Mouse (Mus musculus) heart, embryonic 11.5 days (tissue): Measurements from ENCODE around the gene Bcl10. TPM values are rescaled to one million over a fixed set of nuclear protein-coding genes. Genes with fewer than 3 reads are reported as not detected.
A peak's percentile ranks its signal among the peaks of the same experiment; 100 is the strongest.

Experiments
- ATAC-seq: fragments of 200-750 bp; cut with Nextera tagmentation; replicated peaks from 2 replicates; pipeline ENCODE4 v1.8.0; 2017; ENCODE audit warnings: moderate library complexity; ENCODE audit not compliant: insufficient number of reproducible peaks, low FRiP score, low TSS enrichment
- H3K27ac ChIP-seq: fragments of 300-500 bp; sonication (generic); 2 replicates; pipeline ENCODE4 v1.5.1; 2014; ENCODE audit warnings: mild to moderate bottlenecking, low read depth, low read length
- H3K27me3 ChIP-seq: fragments of 300-500 bp; sonication (generic); 2 replicates; pipeline ENCODE4 v1.6.1; 2014; ENCODE audit warnings: mild to moderate bottlenecking, low read length, mixed read lengths; ENCODE audit not compliant: control insufficient read depth, insufficient read depth
- H3K36me3 ChIP-seq: fragments of 300-500 bp; sonication (generic); 2 replicates; pipeline ENCODE4 v1.6.1; 2014; ENCODE audit warnings: mild to moderate bottlenecking, low read length, moderate library complexity, mixed read lengths; ENCODE audit not compliant: control insufficient read depth, insufficient read depth
- H3K4me1 ChIP-seq: fragments of 300-500 bp; sonication (generic); 2 replicates; pipeline ENCODE4 v1.6.1; 2014; ENCODE audit warnings: low read length; ENCODE audit not compliant: control insufficient read depth, insufficient read depth
- H3K4me2 ChIP-seq: fragments of 300-500 bp; sonication (generic); 2 replicates; pipeline ENCODE4 v1.6.1; 2014; ENCODE audit warnings: mild to moderate bottlenecking, moderate library complexity
- H3K4me3 ChIP-seq: fragments of 300-500 bp; sonication (generic); 2 replicates; pipeline ENCODE4 v1.5.1; 2014; ENCODE audit warnings: low read depth, low read length
- H3K9ac ChIP-seq: fragments of 300-500 bp; sonication (generic); 2 replicates; pipeline ENCODE4 v1.6.1; 2014; ENCODE audit warnings: mild to moderate bottlenecking, low read depth, low read length, moderate library complexity
- H3K9me3 ChIP-seq: fragments of 300-500 bp; sonication (generic); replicated peaks from 2 replicates; pipeline ENCODE4 v1.6.1; 2016; ENCODE audit warnings: low read length; ENCODE audit not compliant: control insufficient read depth
- WGBS: fragments of 180-500 bp; shearing (Covaris S2); extraction: QIAGEN DNeasy Blood & Tissue Kit; methylation state at CpG from one replicate; pipeline ENCODE4 v1.1.7; 2014; ENCODE audit not compliant: insufficient replicate concordance; 5-methylcytosine and 5-hydroxymethylcytosine counted together
- polyA plus RNA-seq: library from polyadenylated mRNA; unstranded; fragments of >200 nt; fragmentation: Nextera tagmentation; extraction: Ambion mirVana; gene quantifications from 2 replicates; pipeline ENCODE4 v1.2.1, GENCODE M21; 2014

Bcl10 gene
- polyA plus RNA-seq, 1 experiment from 2014 or later: 45.9 TPM

DNA sequence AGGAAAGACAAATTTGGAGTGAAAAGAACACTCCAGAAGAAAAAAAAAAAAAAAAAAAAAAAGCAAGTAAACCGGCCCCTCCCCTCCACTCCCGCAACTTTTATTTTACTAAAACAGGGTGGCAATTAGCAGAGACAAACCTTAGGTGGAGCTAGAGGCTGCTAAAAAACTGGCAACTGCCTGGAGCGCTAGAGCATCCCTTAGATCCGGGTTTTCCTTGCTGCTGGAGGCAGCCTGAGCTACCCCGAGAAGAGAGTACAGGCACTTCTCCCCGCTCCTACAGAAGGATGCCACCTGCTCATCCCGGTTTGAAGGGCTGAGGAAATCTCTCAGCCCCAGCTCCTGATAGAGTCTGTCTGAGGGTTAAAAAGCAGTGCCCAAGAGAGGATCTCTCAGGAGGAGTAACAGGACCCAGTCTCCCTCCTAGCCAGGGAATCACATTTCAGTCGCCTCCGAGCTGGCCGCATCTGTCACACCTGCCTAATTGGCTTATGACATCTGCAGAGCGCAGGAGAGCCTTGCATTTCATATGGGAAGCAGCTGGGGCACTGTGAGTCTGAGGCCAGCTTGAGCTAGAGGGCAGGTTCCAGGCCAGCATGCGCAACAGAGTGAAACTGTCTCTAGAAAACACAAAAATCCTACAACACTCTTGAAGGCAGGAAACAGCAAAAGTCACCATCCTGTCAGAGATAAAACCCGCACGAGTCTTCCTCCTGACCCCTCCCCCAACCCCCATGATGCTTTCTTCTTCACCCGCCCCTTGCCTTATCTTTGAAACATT is 27.6 kb downstream of the Bcl10 start:
- Histone ChIP-seq H3K4me2 (peak overlapping the region; percentile 62), H3K9me3 (no peaks in the 10 kb centered on the region), H3K36me3 (no peaks in the 10 kb centered on the region; the same call in 1 of the 2 replicates), H3K27ac (peak overlapping the region; percentile 29; the same call in 1 of the 2 replicates), H3K9ac (0 out of 2 replicates have a peak overlapping the region, but pooled peaks have one; percentile 43), H3K27me3 (no peaks in the 10 kb centered on the region), H3K4me3 (peak overlapping the region; percentile 19), H3K4me1 (peaks cover 26% of the 10 kb centered on the region)
- ATAC-seq: peak; percentile 53
- 6% methylated on average over 15 of the region's 15 CpGs for WGBS

DNA sequence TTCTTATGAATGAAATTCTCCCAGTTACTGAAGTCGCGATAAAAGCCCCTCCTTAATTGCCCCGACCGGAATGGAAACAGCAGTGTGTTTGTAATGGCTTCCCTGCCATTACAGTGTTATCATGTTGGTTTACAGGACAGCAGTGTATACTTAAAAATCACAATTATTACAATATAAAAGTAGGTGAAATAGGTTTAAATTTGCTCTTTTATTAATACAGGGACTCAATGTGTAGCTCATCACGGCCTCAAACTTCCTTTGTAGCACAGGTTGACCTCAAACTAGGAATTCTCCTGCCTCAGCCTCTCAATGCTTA is 28.2 kb downstream of the Bcl10 start:
- Histone ChIP-seq H3K4me3 (no peak overlapping the region), H3K27me3 (no peaks in the 10 kb centered on the region), H3K36me3 (no peaks in the 10 kb centered on the region), H3K4me2 (peak overlapping the region; percentile 62), H3K9ac (no peak overlapping the region), H3K9me3 (no peaks in the 10 kb centered on the region), H3K27ac (peak overlapping the region; percentile 29; the same call in 1 of the 2 replicates), H3K4me1 (peaks cover 26% of the 10 kb centered on the region)
- 33% methylated on average over 5 of the region's 5 CpGs for WGBS
- no peak for ATAC-seq

DNA sequence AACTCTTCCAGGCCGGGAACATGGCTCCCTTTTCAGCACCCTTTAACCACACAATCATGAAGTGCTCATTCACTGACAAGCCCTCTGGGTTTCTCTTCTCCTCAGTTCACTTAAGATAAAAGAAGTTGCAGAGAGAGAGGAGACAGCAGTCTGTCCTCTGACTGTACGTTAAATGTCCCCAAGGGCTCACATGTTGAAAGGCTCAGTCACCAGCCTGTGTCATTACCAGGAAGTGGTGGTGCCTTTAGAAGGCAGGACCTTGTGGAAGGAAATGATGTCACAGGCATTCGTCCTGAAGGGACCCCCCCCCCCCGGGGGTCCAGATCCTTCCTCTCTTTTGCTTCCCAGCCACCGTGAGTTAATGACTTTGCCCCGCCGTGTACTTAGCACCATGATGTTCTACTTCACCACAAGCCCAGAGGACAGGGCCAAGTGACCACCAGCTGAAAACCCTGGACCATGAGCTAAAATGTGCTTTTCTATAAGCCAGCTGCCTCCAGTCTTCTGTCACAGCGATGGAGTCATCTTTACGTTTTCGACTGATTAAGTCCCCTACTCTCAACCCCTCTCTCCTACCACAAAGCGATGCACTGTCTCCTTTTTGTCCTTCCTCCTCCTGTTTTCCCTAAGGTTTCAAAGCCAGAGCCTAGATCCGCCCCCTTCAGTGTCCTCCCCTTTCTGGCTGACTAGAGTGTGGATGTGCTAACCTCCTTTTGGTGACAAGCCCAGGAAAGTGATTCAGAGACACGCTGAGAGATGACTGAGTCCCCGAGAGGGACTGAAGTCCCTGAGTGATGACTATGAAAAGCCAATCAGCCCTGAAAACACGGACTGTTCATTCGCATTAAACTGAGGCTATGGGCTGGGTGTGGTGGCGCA is 28.9 kb downstream of the Bcl10 start:
- H3K9me3 ChIP-seq: no peaks in the 10 kb centered on the region
- peaks cover 22% of the 10 kb centered on the region for H3K4me1 ChIP-seq
- no peaks in the 10 kb centered on the region for H3K36me3 ChIP-seq
- H3K27ac ChIP-seq: 0 out of 2 replicates have a peak overlapping the region, but pooled peaks have one; percentile 29
- no peak overlapping the region for H3K9ac ChIP-seq
- no peak for ATAC-seq
- no peaks in the 10 kb centered on the region for H3K27me3 ChIP-seq
- no peak overlapping the region; the same call in 1 of the 2 replicates for H3K4me2 ChIP-seq
- H3K4me3 ChIP-seq: no peak overlapping the region
- WGBS: 45% methylated on average over 17 of the region's 17 CpGs

DNA sequence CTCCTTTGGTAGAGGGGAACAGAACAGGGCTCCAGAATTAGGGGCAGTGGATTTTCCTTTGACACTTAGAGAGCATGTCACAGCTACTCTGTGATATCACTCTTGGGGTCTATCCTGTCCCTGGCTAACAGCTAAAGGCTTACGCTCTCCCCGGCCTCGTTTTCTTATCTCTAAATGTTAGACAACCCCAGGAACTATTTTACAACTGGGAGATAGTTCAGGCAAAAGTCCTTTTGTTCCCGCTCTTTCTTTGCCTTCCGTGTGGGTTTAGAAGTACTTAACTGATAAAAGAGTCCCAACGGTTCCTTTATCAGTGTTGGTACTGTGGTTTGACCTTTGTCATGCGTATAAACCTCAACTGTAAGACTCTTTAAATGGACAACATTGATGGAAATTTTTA is 30.3 kb downstream of the Bcl10 start:
- 0 out of 2 replicates have a peak overlapping the region, but pooled peaks have one; percentile 22 for H3K9ac ChIP-seq
- H3K27me3 ChIP-seq: no peaks in the 10 kb centered on the region
- H3K4me3 ChIP-seq: no peak overlapping the region
- no peak for ATAC-seq
- no peaks in the 10 kb centered on the region for H3K36me3 ChIP-seq
- peaks cover 20% of the 10 kb centered on the region for H3K4me1 ChIP-seq
- WGBS: 16% methylated on average over 7 of the region's 7 CpGs
- no peak overlapping the region; the same call in 1 of the 2 replicates for H3K4me2 ChIP-seq
- no peak overlapping the region for H3K27ac ChIP-seq
- no peaks in the 10 kb centered on the region for H3K9me3 ChIP-seq

DNA sequence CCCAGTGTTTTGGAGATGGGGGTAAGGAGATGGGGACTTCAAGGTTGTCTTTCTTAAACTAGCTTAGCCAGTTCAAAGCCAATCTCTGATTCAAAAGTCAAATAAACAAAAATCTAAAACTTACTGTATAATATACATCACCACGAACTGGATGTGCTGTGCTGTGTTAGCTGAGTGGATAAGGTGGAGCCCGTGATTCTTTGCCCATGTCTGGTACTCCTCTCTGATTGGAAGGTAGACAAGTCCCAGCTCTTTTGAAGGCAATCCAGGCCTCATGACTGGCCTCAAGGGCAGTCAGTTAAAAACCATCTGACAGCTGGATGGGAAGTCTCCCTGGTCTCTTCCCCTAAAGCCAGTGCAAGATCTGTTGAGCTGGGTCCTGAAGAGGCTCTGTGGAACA is 30.8 kb downstream of the Bcl10 start:
- 83% methylated on average over 2 of the region's 2 CpGs for WGBS

DNA sequence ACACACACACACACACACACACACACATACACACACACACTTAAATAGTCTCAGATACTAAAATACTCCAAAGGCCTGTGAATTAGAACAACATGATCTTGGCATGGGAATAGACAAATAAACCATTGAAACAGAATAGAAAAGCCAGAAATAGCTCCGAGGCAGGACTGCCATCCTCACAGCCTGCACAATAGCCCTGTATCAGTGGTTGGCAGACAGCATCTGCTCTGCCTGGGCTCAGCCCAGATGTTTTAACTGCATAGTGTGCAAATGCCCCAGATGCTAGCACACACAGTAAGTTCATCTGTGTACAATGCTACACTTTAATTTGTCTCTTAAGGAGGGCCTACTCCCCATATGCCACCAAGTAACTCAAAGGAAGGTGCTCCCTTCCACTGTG is 37.2 kb downstream of the Bcl10 start:
- H3K9ac ChIP-seq: no peak overlapping the region
- H3K36me3 ChIP-seq: no peaks in the 10 kb centered on the region
- H3K27me3 ChIP-seq: no peaks in the 10 kb centered on the region
- no peaks in the 10 kb centered on the region for H3K9me3 ChIP-seq
- no peak overlapping the region for H3K4me2 ChIP-seq
- no peak overlapping the region for H3K4me3 ChIP-seq
- no peak overlapping the region for H3K27ac ChIP-seq
- 41% methylated on average over 1 of the region's 1 CpGs for WGBS
- no peak for ATAC-seq
- H3K4me1 ChIP-seq: peaks cover 17% of the 10 kb centered on the region

More for the DNA sequence above, 30.8 kb downstream of the Bcl10 start:
- Histone ChIP-seq H3K4me3 (no peak overlapping the region), H3K9ac (no peak overlapping the region), H3K4me1 (peaks cover 20% of the 10 kb centered on the region), H3K27ac (no peak overlapping the region), H3K27me3 (no peaks in the 10 kb centered on the region), H3K4me2 (no peak overlapping the region), H3K36me3 (no peaks in the 10 kb centered on the region), H3K9me3 (no peaks in the 10 kb centered on the region)
- no peak for ATAC-seq

DNA sequence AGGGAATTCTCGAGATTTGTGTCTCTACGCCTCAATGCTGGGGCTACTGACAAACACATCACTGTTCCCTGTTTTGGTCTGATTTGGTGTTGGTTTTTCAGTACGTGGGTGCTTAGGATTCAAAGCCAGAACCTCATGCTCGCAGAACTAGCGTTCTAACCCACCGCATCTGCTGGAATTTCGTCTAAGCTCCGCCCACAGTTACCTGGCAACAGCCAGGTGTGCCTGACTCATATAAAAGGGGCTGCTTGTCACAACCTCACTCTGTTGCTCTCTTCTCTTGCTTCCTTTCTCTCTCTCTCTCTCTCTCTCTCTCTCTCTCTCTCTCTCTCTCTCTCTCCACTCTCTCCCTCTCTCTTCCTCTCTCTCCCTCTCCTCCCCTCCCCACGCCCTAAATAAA is 39.8 kb downstream of the Bcl10 start:
- ATAC-seq: no peak
- 31% methylated on average over 9 of the region's 9 CpGs for WGBS
- Histone ChIP-seq H3K9ac (0 out of 2 replicates have a peak overlapping the region, but pooled peaks have one; percentile 56), H3K36me3 (no peaks in the 10 kb centered on the region), H3K4me1 (peaks cover 22% of the 10 kb centered on the region), H3K4me2 (peak overlapping the region; percentile 51; the same call in 1 of the 2 replicates), H3K9me3 (no peaks in the 10 kb centered on the region), H3K27ac (peak overlapping the region; percentile 89), H3K4me3 (no peak overlapping the region), H3K27me3 (no peaks in the 10 kb centered on the region)

DNA sequence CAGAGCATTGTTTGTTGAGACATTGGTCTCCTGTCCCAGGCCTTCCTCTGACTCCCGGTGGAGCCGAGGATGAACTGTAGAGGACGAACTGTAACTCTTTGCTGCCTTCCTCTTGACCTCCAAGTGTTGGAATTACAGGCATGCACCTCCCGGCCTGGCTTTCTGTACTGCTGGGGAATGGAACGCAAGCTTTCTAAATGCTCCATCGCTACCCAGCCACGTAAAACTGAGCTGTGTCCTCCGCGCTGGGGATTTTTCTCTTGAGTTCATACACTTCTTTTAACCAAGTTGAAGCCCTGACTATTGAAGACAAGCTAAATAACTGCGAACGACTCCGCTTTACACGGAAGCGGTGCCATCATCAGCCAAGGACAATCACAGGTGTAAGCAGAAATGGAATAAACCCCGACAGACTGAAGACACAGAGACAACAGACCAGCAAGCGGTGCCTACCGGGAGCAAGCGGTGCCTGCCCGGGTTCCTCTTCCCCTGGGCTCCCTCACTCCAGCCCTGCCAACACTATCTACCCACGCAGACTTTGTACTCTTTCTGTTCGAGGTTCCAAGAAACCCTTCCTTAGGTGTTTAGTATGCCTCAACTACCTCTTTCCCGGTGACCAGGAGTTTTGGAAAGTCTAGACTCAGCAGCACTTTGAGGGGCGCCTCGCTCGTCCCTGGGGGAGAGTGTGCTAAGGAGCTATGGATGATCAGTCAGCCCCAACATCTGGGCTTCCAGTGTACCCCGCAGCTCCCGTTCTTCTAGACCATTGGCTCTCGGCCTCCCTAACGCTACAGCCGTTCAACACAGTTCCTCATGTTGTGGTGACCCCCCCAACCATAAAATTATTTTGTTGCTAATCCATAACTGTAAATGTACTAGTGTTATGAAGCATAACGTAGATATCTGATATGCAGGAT is 40.8 kb downstream of the Bcl10 start:
- peaks cover 22% of the 10 kb centered on the region for H3K4me1 ChIP-seq
- no peaks in the 10 kb centered on the region for H3K9me3 ChIP-seq
- H3K27me3 ChIP-seq: no peaks in the 10 kb centered on the region
- peak overlapping the region; percentile 56 for H3K9ac ChIP-seq
- peak overlapping the region; percentile 51 for H3K4me2 ChIP-seq
- no peaks in the 10 kb centered on the region for H3K36me3 ChIP-seq
- peak overlapping the region; percentile 89 for H3K27ac ChIP-seq
- 0 out of 2 replicates have a peak, but pooled peaks have one; percentile 29 for ATAC-seq
- WGBS: 10% methylated on average over 31 of the region's 31 CpGs
- H3K4me3 ChIP-seq: 0 out of 2 replicates have a peak overlapping the region, but pooled peaks have one; percentile 2
